Mouse (Mus musculus) kidney, adult 2 months (tissue): Measurements from ENCODE around the gene Ctbp2.

Experiments
- CTCF ChIP-seq: fragments of 200-500 bp; conservative IDR thresholded peaks from 2 replicates; pipeline ENCODE4 v1.5.1; 2011; ENCODE audit warnings: low read depth, mild to moderate bottlenecking, control low read depth, low read length, moderate library complexity, mixed read lengths; ENCODE audit not compliant: insufficient read depth, insufficient read length
- POLR2A ChIP-seq: fragments of 200-500 bp; IDR thresholded peaks from one replicate; pipeline ENCODE4 v1.6.1; 2011; ENCODE audit warnings: low read depth, low read length, control low read depth

DNA sequence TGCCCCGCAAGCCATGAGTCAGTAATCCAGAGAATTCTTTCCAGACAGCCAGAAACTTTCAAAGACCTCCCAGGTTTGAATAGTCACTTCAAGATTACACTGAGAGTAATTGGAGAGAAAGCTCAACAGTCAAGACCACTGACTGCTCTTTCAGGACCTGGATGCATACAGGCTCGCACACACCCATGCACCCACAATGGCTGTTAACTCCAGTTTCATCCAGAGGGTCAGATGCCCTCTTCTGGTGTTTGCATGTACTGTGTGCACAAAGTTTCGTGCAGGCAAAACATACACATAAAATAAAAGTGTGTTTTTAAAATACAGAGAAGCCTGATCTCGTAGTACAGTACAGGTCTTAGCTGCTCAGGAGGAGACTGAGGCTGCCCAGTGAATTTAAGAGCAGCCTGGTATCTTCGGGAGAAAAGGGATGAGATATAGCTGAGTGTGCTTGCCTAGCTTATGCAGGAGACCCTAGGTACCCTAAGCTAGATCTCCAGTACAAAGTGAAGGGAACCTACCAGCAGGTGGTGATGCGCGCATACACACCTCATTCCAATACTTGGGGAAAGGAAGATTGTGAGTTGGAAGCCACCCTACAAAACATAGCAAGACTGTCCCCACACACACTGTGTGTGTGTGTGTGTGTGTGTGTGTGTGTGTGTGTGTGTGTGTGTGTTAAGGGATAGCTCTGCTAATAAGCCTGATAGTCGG is 10.8 kb downstream of the Ctbp2 start:
- TF ChIP-seq CTCF (no peak), POLR2A (no peak)
